Mouse (Mus musculus) heart, embryonic 15.5 days (tissue): Measurements from ENCODE around the gene Ptprd. TPM values are rescaled to one million over a fixed set of nuclear protein-coding genes. Genes with fewer than 3 reads are reported as not detected.

Source experiments
- ATAC-seq: fragments of 200-750 bp; cut with Nextera tagmentation; replicated peaks from 2 replicates; pipeline ENCODE4 v1.8.0; 2017; ENCODE audit warnings: low read depth, moderate TSS enrichment; ENCODE audit not compliant: insufficient number of reproducible peaks, insufficient read depth, low FRiP score
- H3K27ac ChIP-seq: fragments of 300-500 bp; sonication (generic); 2 replicates; pipeline ENCODE4 v1.5.1; 2015; ENCODE audit warnings: mild to moderate bottlenecking, inconsistent platforms
- H3K27me3 ChIP-seq: fragments of 300-500 bp; sonication (generic); 2 replicates; pipeline ENCODE4 v1.6.1; 2015; ENCODE audit warnings: inconsistent platforms
- H3K36me3 ChIP-seq: fragments of 300-500 bp; sonication (generic); 2 replicates; pipeline ENCODE4 v1.6.1; 2015; ENCODE audit warnings: mild to moderate bottlenecking, inconsistent platforms
- H3K4me1 ChIP-seq: fragments of 300-500 bp; sonication (generic); replicated peaks from 2 replicates; pipeline ENCODE4 v1.6.1; 2015; ENCODE audit warnings: inconsistent platforms
- H3K4me2 ChIP-seq: fragments of 300-500 bp; sonication (generic); 2 replicates; pipeline ENCODE4 v1.6.1; 2015; ENCODE audit warnings: inconsistent platforms, mild to moderate bottlenecking, moderate library complexity
- H3K4me3 ChIP-seq: fragments of 300-500 bp; sonication (generic); 2 replicates; pipeline ENCODE4 v1.5.1; 2015; ENCODE audit warnings: mild to moderate bottlenecking, inconsistent platforms
- H3K9ac ChIP-seq: fragments of 300-500 bp; sonication (generic); 2 replicates; pipeline ENCODE4 v1.6.1; 2015; ENCODE audit warnings: mild to moderate bottlenecking, inconsistent platforms
- H3K9me3 ChIP-seq: fragments of 300-500 bp; sonication (generic); replicated peaks from 2 replicates; pipeline ENCODE4 v1.6.1; 2016; ENCODE audit warnings: inconsistent platforms
- WGBS: fragments of 180-500 bp; shearing (Covaris S2); methylation state at CpG from one replicate; pipeline ENCODE4 v1.1.7; 2015; ENCODE audit warnings: mixed read lengths; 5-methylcytosine and 5-hydroxymethylcytosine counted together
- polyA plus RNA-seq: library from polyadenylated mRNA; unstranded; fragments of >200 nt; fragmentation: Nextera tagmentation; extraction: Ambion mirVana; gene quantifications from 2 replicates; pipeline ENCODE4 v1.2.1, GENCODE M21; 2015

Gene Ptprd
- polyA plus RNA-seq, 1 experiment from 2014 or later, result 9.4 TPM

DNA sequence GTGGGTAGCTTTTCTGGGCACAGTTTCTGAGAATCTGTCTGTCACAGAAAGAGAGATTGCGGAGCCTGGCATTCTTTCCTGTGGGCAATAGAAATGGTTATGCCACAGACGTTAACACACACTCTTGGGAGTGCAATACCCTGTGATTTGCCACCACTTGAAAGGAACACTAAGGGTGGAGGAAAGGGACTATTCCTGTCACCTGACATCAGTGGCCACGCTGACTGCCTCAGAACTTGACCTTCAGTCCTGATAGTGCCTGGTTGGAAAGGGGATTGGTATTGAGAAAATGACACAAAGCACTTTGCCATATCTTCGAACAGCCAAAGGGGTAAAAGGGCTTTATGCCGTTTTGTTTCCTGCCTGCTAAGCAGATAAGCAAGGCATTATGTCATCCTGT, 1750.4 kb downstream of the Ptprd start:
- Histone ChIP-seq H3K36me3 (no peaks in the 10 kb centered on the region), H3K9me3 (no peaks in the 10 kb centered on the region), H3K4me1 (peaks cover 25% of the 10 kb centered on the region), H3K27me3 (no peaks in the 10 kb centered on the region), H3K27ac (peak overlapping the region; percentile 65), H3K9ac (no peak overlapping the region), H3K4me3 (no peak overlapping the region), H3K4me2 (peak overlapping the region; percentile 19; the same call in 1 of the 2 replicates)
- 29% methylated on average over 5 of the region's 5 CpGs for WGBS
- peak; percentile 73 for ATAC-seq

DNA sequence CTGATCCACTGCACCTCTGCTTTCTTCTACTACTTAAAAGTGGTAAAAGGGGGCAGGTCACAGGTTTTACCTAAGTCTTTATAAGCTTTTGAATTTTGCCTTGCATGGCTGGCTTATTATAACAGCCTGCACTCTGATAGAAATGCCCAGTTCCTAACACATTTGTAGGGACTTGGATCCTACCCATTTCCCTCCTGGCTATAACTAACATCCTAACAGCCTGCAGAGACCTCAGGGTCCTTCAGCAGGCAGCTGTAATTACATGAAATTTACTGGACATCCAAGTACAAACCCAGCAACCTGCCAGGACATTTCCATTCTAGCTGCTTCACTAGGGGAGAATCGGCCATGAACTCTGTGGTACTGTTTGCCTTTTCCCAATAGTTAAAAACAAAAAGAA, 1751.2 kb downstream of the Ptprd start:
- no peaks in the 10 kb centered on the region for H3K27me3 ChIP-seq
- no peaks in the 10 kb centered on the region for H3K9me3 ChIP-seq
- H3K4me1 ChIP-seq, result peaks cover 30% of the 10 kb centered on the region
- ATAC-seq, result no peak
- WGBS, result 73% methylated on average over 1 of the region's 1 CpGs
- H3K36me3 ChIP-seq, result no peaks in the 10 kb centered on the region
- no peak overlapping the region for H3K4me2 ChIP-seq
- H3K9ac ChIP-seq, result no peak overlapping the region
- H3K4me3 ChIP-seq, result no peak overlapping the region
- H3K27ac ChIP-seq, result peak overlapping the region; percentile 65

DNA sequence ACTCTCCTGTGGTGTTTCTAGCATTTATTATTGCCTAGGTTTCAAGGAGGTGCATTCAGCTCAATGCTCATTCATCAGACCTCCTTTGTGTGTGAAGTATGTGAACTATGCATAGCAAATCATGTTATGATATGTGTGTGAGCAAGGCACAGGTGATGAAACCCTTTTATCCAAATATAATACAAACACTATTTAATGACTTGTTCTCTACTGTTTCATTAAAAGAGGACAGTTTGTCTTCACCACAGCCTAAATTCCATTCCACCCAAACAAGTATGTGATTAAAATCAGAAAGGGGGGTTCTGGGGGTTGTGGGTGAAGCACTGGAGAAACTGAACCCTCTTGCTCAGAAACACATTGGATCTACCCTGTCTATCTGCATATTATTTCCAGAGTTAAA, 1752.1 kb downstream of the Ptprd start:
- no peaks in the 10 kb centered on the region for H3K9me3 ChIP-seq
- no peak for ATAC-seq
- H3K4me1 ChIP-seq, result peaks cover 30% of the 10 kb centered on the region
- H3K27ac ChIP-seq, result no peak overlapping the region
- no peak overlapping the region for H3K4me3 ChIP-seq
- H3K36me3 ChIP-seq, result no peaks in the 10 kb centered on the region
- no peaks in the 10 kb centered on the region for H3K27me3 ChIP-seq
- no peak overlapping the region for H3K4me2 ChIP-seq
- no peak overlapping the region for H3K9ac ChIP-seq

GRCm38 (mm10) chr4:76452286-76452685, 1759.5 kb downstream of the Ptprd start:
- 67% methylated on average over 4 of the region's 4 CpGs for WGBS
- Histone ChIP-seq H3K9me3 (no peaks in the 10 kb centered on the region), H3K4me3 (no peak overlapping the region), H3K27me3 (no peaks in the 10 kb centered on the region), H3K9ac (no peak overlapping the region), H3K36me3 (no peaks in the 10 kb centered on the region), H3K27ac (no peak overlapping the region), H3K4me2 (no peak overlapping the region), H3K4me1 (peaks cover 12% of the 10 kb centered on the region)
- no peak for ATAC-seq

DNA sequence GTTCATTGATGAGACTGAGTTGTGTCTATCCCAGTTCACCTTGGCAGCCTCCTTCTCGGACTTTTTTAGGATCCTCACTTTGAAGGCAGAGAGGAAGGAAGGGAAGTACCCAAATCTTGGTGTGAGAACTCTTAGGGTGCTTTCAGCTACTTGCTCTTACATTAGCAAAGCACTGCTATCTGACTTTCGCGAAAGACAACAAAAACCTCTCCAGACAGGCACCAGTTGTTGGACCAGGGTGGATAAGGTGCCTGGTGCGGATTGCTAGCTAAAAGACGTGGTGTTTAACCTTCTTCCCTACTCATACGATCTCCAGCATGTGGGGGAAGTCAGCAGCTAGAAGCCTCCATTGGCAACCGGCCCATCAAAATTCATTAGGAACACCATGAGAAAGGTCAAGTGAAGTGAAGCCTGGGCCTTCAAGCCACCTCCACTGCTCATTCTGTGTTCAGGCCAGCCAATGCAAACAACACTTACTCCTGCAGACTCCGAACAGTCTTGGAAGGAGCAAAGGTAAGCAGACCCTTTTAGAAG, 1760.7 kb downstream of the Ptprd start:
- 26% methylated on average over 8 of the region's 8 CpGs for WGBS
- ATAC-seq, result no peak

DNA sequence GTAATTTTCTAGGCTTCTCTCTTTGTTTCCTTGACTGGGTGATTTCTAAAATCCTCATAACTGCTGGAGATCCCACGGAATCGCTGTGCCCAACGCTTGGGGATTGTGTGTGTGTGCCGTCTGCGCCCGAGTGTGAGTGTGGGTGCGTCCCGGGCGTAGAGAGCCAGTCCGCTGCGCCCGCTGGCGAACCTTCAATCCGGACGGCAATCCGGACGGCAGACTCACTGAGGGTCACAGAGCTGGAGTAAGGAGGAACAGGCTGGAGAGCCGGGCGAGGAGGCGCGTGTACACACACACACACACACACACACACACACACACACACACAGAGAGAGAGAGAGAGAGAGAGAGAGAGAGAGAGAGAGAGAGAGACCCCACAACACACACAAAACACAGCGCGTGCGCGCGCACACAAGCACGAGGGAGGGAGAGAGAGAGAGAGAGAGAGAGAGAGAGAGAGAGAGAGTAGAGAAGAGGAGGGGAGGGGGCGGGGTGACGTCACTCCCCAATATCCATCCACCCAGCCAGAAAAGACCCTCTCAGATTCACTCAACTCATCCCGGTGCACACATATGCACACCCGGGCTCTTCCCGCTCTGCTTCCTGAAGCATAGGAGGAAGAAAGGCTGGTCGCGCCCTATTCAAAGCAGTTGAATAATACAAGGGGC, 1761.3 kb downstream of the Ptprd start:
- H3K36me3 ChIP-seq, result no peaks in the 10 kb centered on the region
- peak; percentile 80 for ATAC-seq
- peaks cover 7% of the 10 kb centered on the region for H3K4me1 ChIP-seq
- H3K9me3 ChIP-seq, result no peaks in the 10 kb centered on the region
- H3K4me3 ChIP-seq, result peak overlapping the region; percentile 97
- H3K4me2 ChIP-seq, result peak overlapping the region; percentile 71
- peak overlapping the region; percentile 95 for H3K27ac ChIP-seq
- WGBS, result under 1% methylated on average over 34 of the region's 34 CpGs
- H3K27me3 ChIP-seq, result no peaks in the 10 kb centered on the region
- H3K9ac ChIP-seq, result peak overlapping the region; percentile 96

More for the DNA sequence above, 1760.7 kb downstream of the Ptprd start:
- H3K36me3 ChIP-seq, result no peaks in the 10 kb centered on the region
- H3K4me1 ChIP-seq, result peaks cover 12% of the 10 kb centered on the region
- H3K4me2 ChIP-seq, result peak overlapping the region; percentile 71
- H3K27me3 ChIP-seq, result no peaks in the 10 kb centered on the region
- H3K4me3 ChIP-seq, result peak overlapping the region; percentile 97
- no peaks in the 10 kb centered on the region for H3K9me3 ChIP-seq
- H3K27ac ChIP-seq, result peak overlapping the region; percentile 95
- H3K9ac ChIP-seq, result peak overlapping the region; percentile 96

DNA sequence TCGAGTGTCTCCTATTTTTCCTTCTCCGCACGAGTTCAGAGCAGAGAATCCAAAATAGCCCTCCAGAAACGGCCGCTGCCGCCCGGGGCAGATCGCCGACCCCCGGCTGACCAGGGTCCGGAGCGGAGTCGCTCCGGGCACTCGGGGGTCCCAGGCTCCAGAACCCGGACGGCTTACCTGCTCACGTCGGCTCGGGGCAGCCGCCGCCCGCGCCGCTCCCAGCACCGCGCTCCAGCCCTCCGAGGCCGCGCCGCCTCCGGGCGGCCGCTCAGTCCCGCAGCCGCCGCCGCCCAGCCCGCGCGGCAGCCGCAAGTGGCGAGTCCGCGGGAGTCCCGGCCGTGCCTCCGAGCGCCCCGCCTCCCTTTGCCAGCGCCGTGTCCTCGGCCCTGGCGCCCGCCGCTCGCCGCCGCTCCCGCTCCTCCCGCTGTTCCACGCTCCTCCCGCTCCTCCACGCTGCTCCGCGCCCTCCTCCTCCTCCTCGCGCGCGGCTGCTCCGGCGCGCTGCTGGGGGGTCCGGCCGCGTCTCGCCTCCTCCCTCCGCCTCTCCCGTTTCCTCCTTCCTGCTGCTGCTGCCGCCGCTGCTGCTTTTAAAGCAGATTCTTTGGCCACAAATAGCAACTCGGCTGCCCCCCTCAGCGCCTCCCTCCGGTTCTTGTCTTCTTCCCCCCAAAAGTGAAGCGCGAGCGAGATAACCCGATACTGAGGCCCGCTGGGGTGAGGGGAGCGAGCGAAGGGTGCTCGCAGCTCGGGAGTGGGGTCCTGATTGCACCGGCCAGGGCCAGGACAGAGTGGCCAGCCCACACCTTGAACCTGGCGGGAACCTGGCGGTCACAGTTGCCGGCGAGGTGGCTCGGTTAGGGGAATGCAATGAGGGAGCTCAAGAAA, 1762.1 kb downstream of the Ptprd start:
- H3K27me3 ChIP-seq, result no peaks in the 10 kb centered on the region
- peak overlapping the region; percentile 95 for H3K27ac ChIP-seq
- H3K4me3 ChIP-seq, result peak overlapping the region; percentile 97
- peak; percentile 68 for ATAC-seq
- no peaks in the 10 kb centered on the region for H3K36me3 ChIP-seq
- H3K4me2 ChIP-seq, result peak overlapping the region; percentile 71
- H3K9me3 ChIP-seq, result no peaks in the 10 kb centered on the region
- WGBS, result under 1% methylated on average over 88 of the region's 99 CpGs
- peaks cover 7% of the 10 kb centered on the region for H3K4me1 ChIP-seq
- H3K9ac ChIP-seq, result peak overlapping the region; percentile 96

DNA sequence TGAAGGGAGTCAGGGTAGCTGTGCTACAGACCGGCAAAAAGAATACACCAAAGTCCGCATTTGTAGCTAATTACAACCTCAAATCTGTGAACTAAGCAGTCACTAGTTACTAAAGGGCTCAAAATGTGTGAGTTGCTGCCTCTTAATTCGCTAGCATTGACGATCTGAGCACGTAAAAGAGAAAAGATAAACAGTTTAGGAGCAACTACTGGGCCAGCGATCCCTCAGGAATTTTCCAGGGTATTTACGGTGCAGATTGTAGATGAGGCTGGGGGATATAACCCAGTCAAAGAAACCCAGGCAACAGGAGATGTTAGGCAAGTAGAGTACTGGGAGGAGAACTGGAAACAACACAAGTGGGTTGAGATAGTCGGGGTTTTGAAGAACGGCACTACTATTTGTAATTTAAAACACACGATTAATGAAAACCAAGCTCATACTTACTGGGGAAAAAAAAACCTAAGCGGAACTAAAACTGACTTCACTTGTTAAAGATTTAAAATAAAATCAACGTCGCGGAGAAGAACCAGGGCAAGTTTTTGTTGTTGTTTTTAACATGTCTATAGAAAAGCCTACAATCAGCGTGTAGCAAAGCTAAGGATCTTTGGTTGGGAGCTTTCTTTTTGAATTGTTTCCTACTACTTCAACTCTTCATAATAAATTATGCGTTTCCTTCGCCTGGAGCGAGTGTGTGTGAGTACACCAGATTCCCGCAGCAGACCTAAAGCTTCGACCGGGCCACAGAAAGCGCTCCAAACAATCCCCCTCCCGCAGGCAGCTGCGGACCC, 1762.9 kb downstream of the Ptprd start:
- peak overlapping the region; percentile 96 for H3K9ac ChIP-seq
- peak overlapping the region; percentile 95 for H3K27ac ChIP-seq
- ATAC-seq, result no peak
- WGBS, result 1% methylated on average over 24 of the region's 24 CpGs
- no peaks in the 10 kb centered on the region for H3K9me3 ChIP-seq
- peak overlapping the region; percentile 97 for H3K4me3 ChIP-seq
- peaks cover 10% of the 10 kb centered on the region for H3K4me1 ChIP-seq
- H3K27me3 ChIP-seq, result no peaks in the 10 kb centered on the region
- peak overlapping the region; percentile 71 for H3K4me2 ChIP-seq
- H3K36me3 ChIP-seq, result no peaks in the 10 kb centered on the region

- H3K27me3 ChIP-seq, result no peaks in the 10 kb centered on the region
- peak overlapping the region; percentile 71 for H3K4me2 ChIP-seq
- H3K27ac ChIP-seq, result no peak overlapping the region
- H3K9me3 ChIP-seq, result no peaks in the 10 kb centered on the region
- no peak for ATAC-seq
- no peak overlapping the region for H3K4me3 ChIP-seq
- H3K9ac ChIP-seq, result no peak overlapping the region
- H3K4me1 ChIP-seq, result peaks cover 16% of the 10 kb centered on the region
- no peaks in the 10 kb centered on the region for H3K36me3 ChIP-seq
Measured at GRCm38 (mm10) chr4:76447396-76447795, 1764.4 kb downstream of the Ptprd start.

DNA sequence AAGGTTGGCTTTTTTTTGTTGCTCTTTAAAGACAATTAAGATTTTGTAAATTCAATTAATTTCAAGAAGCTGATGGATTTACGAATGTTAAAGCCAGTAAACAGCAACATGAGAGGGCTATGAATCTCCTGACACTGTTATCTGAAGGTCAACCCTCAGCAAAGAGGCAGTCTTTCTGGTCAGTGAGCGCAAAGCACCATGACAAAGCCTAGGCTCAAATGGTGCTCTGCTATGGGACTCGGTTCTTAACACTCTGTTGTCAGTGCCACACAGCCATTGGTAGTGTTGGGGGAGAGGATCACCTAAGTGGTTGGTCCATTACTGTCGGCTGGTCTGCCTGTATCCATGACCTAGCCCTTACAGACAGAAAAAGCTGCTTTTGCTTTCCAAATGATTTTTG, 1767.0 kb downstream of the Ptprd start:
- H3K9ac ChIP-seq, result no peak overlapping the region
- no peaks in the 10 kb centered on the region for H3K27me3 ChIP-seq
- H3K4me2 ChIP-seq, result no peak overlapping the region
- no peaks in the 10 kb centered on the region for H3K36me3 ChIP-seq
- H3K9me3 ChIP-seq, result no peaks in the 10 kb centered on the region
- peaks cover 16% of the 10 kb centered on the region; the same call in 1 of the 2 replicates for H3K4me1 ChIP-seq
- ATAC-seq, result no peak
- no peak overlapping the region for H3K4me3 ChIP-seq
- H3K27ac ChIP-seq, result no peak overlapping the region
- 70% methylated on average over 4 of the region's 4 CpGs for WGBS

GRCm38 (mm10) chr4:76443553-76443952, 1768.2 kb downstream of the Ptprd start:
- no peaks in the 10 kb centered on the region for H3K27me3 ChIP-seq
- ATAC-seq, result no peak
- no peak overlapping the region for H3K4me3 ChIP-seq
- H3K27ac ChIP-seq, result no peak overlapping the region
- H3K9me3 ChIP-seq, result no peaks in the 10 kb centered on the region
- no peaks in the 10 kb centered on the region for H3K36me3 ChIP-seq
- 72% methylated on average over 4 of the region's 4 CpGs for WGBS
- H3K4me2 ChIP-seq, result no peak overlapping the region
- no peak overlapping the region for H3K9ac ChIP-seq
- H3K4me1 ChIP-seq, result peaks cover 24% of the 10 kb centered on the region; the same call in 1 of the 2 replicates
